Mouse (Mus musculus) ES-CJ7 (cell line): ENCODE measurements around the gene Ccdc84.
"Not testable (repeated sequence)": the region's sequence is repeated elsewhere in the genome, so short reads cannot be mapped to it uniquely, and the experiment has no call there.

Experiments used
- DNase-seq: peaks from one replicate; pipeline ENCODE4 v3.0.0; 2011; ENCODE audit warnings: low read depth, low spot score

Ccdc84 gene

GRCm38 (mm10) chr9:44361931-44362330 is 56.4 kb downstream of the Ccdc84 start:
- not testable (repeated sequence) for DNase-seq

DNA sequence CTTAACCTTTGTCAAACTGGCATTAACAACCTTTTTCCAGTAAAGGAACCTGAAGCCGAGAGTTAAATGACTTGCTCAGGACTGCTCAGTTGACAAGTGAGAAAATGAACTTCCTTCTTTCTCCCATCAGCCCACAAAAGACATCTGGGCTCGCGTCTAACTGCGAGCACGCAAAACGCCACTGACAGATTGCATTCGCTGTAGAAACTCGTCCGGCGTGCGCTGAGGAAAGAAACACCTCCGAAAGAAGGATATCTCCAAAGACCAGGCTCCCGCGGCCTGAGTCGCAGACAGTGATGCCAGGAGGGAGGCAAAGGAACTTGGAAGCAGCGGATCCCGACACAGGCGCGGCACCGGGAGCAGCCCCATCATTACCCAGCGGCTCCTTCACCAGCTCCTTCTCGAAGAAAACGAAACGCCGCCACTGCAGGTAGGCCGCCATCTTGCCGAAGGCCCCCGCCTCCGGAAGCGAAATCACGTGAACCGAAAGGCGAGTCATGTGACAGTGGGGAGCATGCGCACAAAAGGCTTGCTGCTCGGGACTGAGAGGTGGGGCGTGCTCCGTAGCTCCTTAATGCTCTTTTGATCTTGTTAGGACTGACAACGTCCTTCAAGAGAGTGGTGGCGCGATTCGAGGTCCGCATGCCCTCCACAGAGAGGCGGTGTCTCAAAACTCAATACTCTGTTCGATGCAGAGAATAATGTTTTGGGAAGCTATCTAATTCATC is 57.0 kb downstream of the Ccdc84 start, which contains the start of gene Vps11:
Gene Vps11 (minus strand): TSS at position 481 of the 728 bp plus-strand sequence.
- DNase-seq, result peak; percentile 99
